Mouse (Mus musculus) hindbrain, embryonic 11.5 days (tissue): ENCODE measurements at regions not wholly inside any gene's neighbourhood (a gene's known extent, or its start where the extent isn't known, plus 50 kb on each side); places are given as distances from the start of the nearest gene placed in this dataset.
A peak's percentile ranks its signal among the peaks of the same experiment; 100 is the strongest.

Experiments
- ATAC-seq: fragments of 200-750 bp; cut with Nextera tagmentation; 2 replicates; pipeline ENCODE4 v1.8.0; 2017; ENCODE audit warnings: mild to moderate bottlenecking, moderate TSS enrichment, moderate library complexity; ENCODE audit not compliant: low FRiP score
- DNase-seq: peaks from one replicate; pipeline ENCODE4 v3.0.0-alpha.2; 2015; ENCODE audit warnings: low spot score
- H3K27ac ChIP-seq: fragments of 300-500 bp; sonication (generic); 2 replicates; pipeline ENCODE4 v1.5.1; 2014; ENCODE audit warnings: mild to moderate bottlenecking, low read depth, low read length
- H3K27me3 ChIP-seq: fragments of 300-500 bp; sonication (generic); 2 replicates; pipeline ENCODE4 v1.6.1; 2014; ENCODE audit warnings: mild to moderate bottlenecking, low read length, moderate library complexity, mixed read lengths; ENCODE audit not compliant: control insufficient read depth, insufficient read depth
- H3K36me3 ChIP-seq: fragments of 300-500 bp; sonication (generic); 2 replicates; pipeline ENCODE4 v1.6.1; 2014; ENCODE audit warnings: mild to moderate bottlenecking, low read length, moderate library complexity, mixed read lengths; ENCODE audit not compliant: control insufficient read depth, insufficient read depth
- H3K4me1 ChIP-seq: fragments of 300-500 bp; sonication (generic); replicated peaks from 2 replicates; pipeline ENCODE4 v1.6.1; 2014; ENCODE audit warnings: low read length, mixed read lengths; ENCODE audit not compliant: control insufficient read depth, insufficient read depth
- H3K4me2 ChIP-seq: fragments of 300-500 bp; sonication (generic); replicated peaks from 2 replicates; pipeline ENCODE4 v1.6.1; 2014; ENCODE audit warnings: mild to moderate bottlenecking, low read depth, low read length
- H3K4me3 ChIP-seq: fragments of 300-500 bp; sonication (generic); 2 replicates; pipeline ENCODE4 v1.5.1; 2014; ENCODE audit warnings: low read depth, low read length
- H3K9ac ChIP-seq: fragments of 300-500 bp; sonication (generic); 2 replicates; pipeline ENCODE4 v1.6.1; 2014; ENCODE audit warnings: low read depth, low read length
- H3K9me3 ChIP-seq: fragments of 300-500 bp; sonication (generic); 2 replicates; pipeline ENCODE4 v1.6.1; 2016; ENCODE audit warnings: low read length; ENCODE audit not compliant: control insufficient read depth
- WGBS: fragments of 180-500 bp; shearing (Covaris S2); extraction: QIAGEN DNeasy Blood & Tissue Kit; methylation state at CpG from one replicate; pipeline ENCODE4 v1.1.7; 2014; 5-methylcytosine and 5-hydroxymethylcytosine counted together

GRCm38 (mm10) chr13:83360529-83360928 is 143.3 kb upstream of the Mef2c start:
- Histone ChIP-seq H3K9me3 (no peaks in the 10 kb centered on the region), H3K36me3 (no peaks in the 10 kb centered on the region), H3K4me1 (no peaks in the 10 kb centered on the region), H3K27me3 (no peaks in the 10 kb centered on the region), H3K4me3 (no peak overlapping the region), H3K4me2 (no peak overlapping the region), H3K9ac (no peak overlapping the region), H3K27ac (no peak overlapping the region)
- DNase-seq, result no peak
- 50% methylated on average over 2 of the region's 2 CpGs for WGBS
- ATAC-seq, result no peak

- 91% methylated on average over 8 of the region's 8 CpGs for WGBS
- ATAC-seq, result no peak
Observed at GRCm38 (mm10) chr13:83376097-83376797, 127.6 kb upstream of the Mef2c start.

GRCm38 (mm10) chr13:83378644-83379043 is 125.2 kb upstream of the Mef2c start:
- DNase-seq (no peak), ATAC-seq (no peak)
- Histone ChIP-seq H3K4me3 (no peak overlapping the region), H3K27ac (no peak overlapping the region), H3K36me3 (no peaks in the 10 kb centered on the region), H3K9me3 (no peaks in the 10 kb centered on the region), H3K27me3 (no peaks in the 10 kb centered on the region), H3K4me2 (no peak overlapping the region), H3K9ac (no peak overlapping the region), H3K4me1 (no peaks in the 10 kb centered on the region)
- WGBS, result 70% methylated on average over 3 of the region's 3 CpGs

More at GRCm38 (mm10) chr13:83376097-83376797, 127.6 kb upstream of the Mef2c start:
- Histone ChIP-seq H3K9ac (no peak overlapping the region), H3K4me2 (no peak overlapping the region), H3K27me3 (no peaks in the 10 kb centered on the region), H3K4me1 (no peaks in the 10 kb centered on the region), H3K27ac (no peak overlapping the region), H3K9me3 (no peaks in the 10 kb centered on the region), H3K4me3 (no peak overlapping the region), H3K36me3 (no peaks in the 10 kb centered on the region)
- DNase-seq, result no peak

- Histone ChIP-seq H3K27ac (no peak overlapping the region), H3K9ac (no peak overlapping the region), H3K4me1 (no peaks in the 10 kb centered on the region), H3K36me3 (no peaks in the 10 kb centered on the region), H3K9me3 (no peaks in the 10 kb centered on the region), H3K4me3 (no peak overlapping the region), H3K4me2 (no peak overlapping the region), H3K27me3 (no peaks in the 10 kb centered on the region)
- no peak for DNase-seq
- 93% methylated on average over 3 of the region's 3 CpGs for WGBS
- no peak for ATAC-seq
Observed at GRCm38 (mm10) chr13:83382609-83383008, 121.2 kb upstream of the Mef2c start.

GRCm38 (mm10) chr13:83394773-83395172 is 109.1 kb upstream of the Mef2c start:
- WGBS, result 67% methylated on average over 1 of the region's 1 CpGs
- Histone ChIP-seq H3K9ac (no peak overlapping the region), H3K4me1 (no peaks in the 10 kb centered on the region), H3K27ac (no peak overlapping the region), H3K4me2 (no peak overlapping the region), H3K4me3 (no peak overlapping the region), H3K36me3 (no peaks in the 10 kb centered on the region), H3K9me3 (no peaks in the 10 kb centered on the region), H3K27me3 (no peaks in the 10 kb centered on the region)
- no peak for DNase-seq
- ATAC-seq, result no peak

GRCm38 (mm10) chr13:83399381-83399780 is 104.5 kb upstream of the Mef2c start:
- no peak for ATAC-seq
- no peak overlapping the region for H3K4me2 ChIP-seq
- H3K4me1 ChIP-seq, result no peaks in the 10 kb centered on the region
- H3K27me3 ChIP-seq, result no peaks in the 10 kb centered on the region
- no peak overlapping the region for H3K9ac ChIP-seq
- DNase-seq, result no peak
- H3K36me3 ChIP-seq, result no peaks in the 10 kb centered on the region
- no peak overlapping the region for H3K4me3 ChIP-seq
- no peaks in the 10 kb centered on the region for H3K9me3 ChIP-seq
- H3K27ac ChIP-seq, result no peak overlapping the region
- 95% methylated on average over 6 of the region's 6 CpGs for WGBS

GRCm38 (mm10) chr13:83439619-83440436 is 64.0 kb upstream of the Mef2c start:
- no peak overlapping the region for H3K27ac ChIP-seq
- H3K4me2 ChIP-seq, result no peak overlapping the region
- no peaks in the 10 kb centered on the region for H3K9me3 ChIP-seq
- H3K9ac ChIP-seq, result no peak overlapping the region
- H3K27me3 ChIP-seq, result no peaks in the 10 kb centered on the region
- H3K36me3 ChIP-seq, result no peaks in the 10 kb centered on the region
- H3K4me3 ChIP-seq, result no peak overlapping the region
- ATAC-seq (no peak), DNase-seq (no peak)
- no peaks in the 10 kb centered on the region for H3K4me1 ChIP-seq
- 85% methylated on average over 6 of the region's 6 CpGs for WGBS

GRCm38 (mm10) chr13:83444277-83444676 is 59.6 kb upstream of the Mef2c start:
- Histone ChIP-seq H3K36me3 (no peaks in the 10 kb centered on the region), H3K27ac (no peak overlapping the region), H3K9ac (no peak overlapping the region), H3K4me1 (no peaks in the 10 kb centered on the region), H3K4me3 (no peak overlapping the region), H3K27me3 (no peaks in the 10 kb centered on the region), H3K9me3 (no peaks in the 10 kb centered on the region), H3K4me2 (no peak overlapping the region)
- 93% methylated on average over 1 of the region's 1 CpGs for WGBS
- no peak for DNase-seq
- no peak for ATAC-seq

- Histone ChIP-seq H3K36me3 (no peaks in the 10 kb centered on the region), H3K4me3 (no peak overlapping the region), H3K4me2 (no peak overlapping the region), H3K27ac (no peak overlapping the region), H3K27me3 (no peaks in the 10 kb centered on the region), H3K9me3 (no peaks in the 10 kb centered on the region), H3K4me1 (no peaks in the 10 kb centered on the region), H3K9ac (no peak overlapping the region)
- no peak for ATAC-seq
- DNase-seq, result peak; percentile 10
Observed at GRCm38 (mm10) chr13:83450820-83451219, 53.0 kb upstream of the Mef2c start.
